ENCODE assay signal across 12 mouse cellular contexts in genomic region chr6:69932297-69932696, GRCm38 (mm10).
"Had no signal": no experiment of that assay in that cellular context is flagged by ENCODE, and none has a peak within 500 bp of the region (broad histone marks: within the 10 kb centered on the region; RNA-seq: fewer than 3 reads in every experiment).

No protein-coding gene starts in this region.

- DNase-seq: retina, postnatal 1 day; right cerebral cortex, adult 18-20 months; right cerebral cortex, postnatal 14 days; right cerebral cortex, postnatal 25 days; right cerebral cortex, postnatal 4 days; spleen, adult 18-20 months; thymus, adult 18-20 months; thymus, adult 2 months; thymus, postnatal 14 days; thymus, postnatal 25 days; thymus, postnatal 36 days; thymus, postnatal 4 days had no signal
